Comparison of ENCODE assay signal across 15 mouse cellular contexts in genomic region chr8:85557601-85557986, GRCm38 (mm10). TPM values are rescaled to one million over a fixed set of nuclear protein-coding genes. Genes with fewer than 3 reads are reported as not detected.
DNase-seq lines count a peak whose midpoint lies in the region; ATAC-seq and TF ChIP-seq lines count a peak whose summit lies in the region.
"Had no signal": no experiment of that assay in that cellular context is flagged by ENCODE, and none has a peak within 500 bp of the region (broad histone marks: within the 10 kb centered on the region; RNA-seq: fewer than 3 reads in every experiment).

No protein-coding gene starts in this region.

- DNase-seq in embryonic facial prominence, embryonic 11.5 days (ENCODE audit: low spot score) = peak; percentile 69
- DNase-seq in embryonic facial prominence, embryonic 10.5 days (ENCODE audit: low spot score) = no peak
- peak; percentile 27 for DNase-seq in lung, postnatal 0 days (ENCODE audit: low spot score)
- no peak for DNase-seq in lung, postnatal 4 days
- peak; percentile 44 for DNase-seq in c-Kit-positive CD71-positive TER-119-negative erythroid progenitor cells, embryonic 14.5 days (ENCODE audit: low read depth)
- DNase-seq in retina, postnatal 1 day = no peak
- no peak for DNase-seq in thymus, adult 18-20 months
- DNase-seq: adrenal gland, postnatal 25 days; cerebellum, postnatal 14 days; kidney, postnatal 36 days had no signal

- H3K9me3 ChIP-seq in embryonic facial prominence, embryonic 11.5 days (replicated peaks; ENCODE audit: control insufficient read depth, low read length) = no peaks in the 10 kb centered on the region
- H3K9me3 ChIP-seq in embryonic facial prominence, embryonic 10.5 days = no peaks in the 10 kb centered on the region
- no peaks in the 10 kb centered on the region for H3K9me3 ChIP-seq in lung, postnatal 0 days (ENCODE audit: low read length)
- H3K9me3 ChIP-seq: forebrain, embryonic 10.5 days had no signal

- H3K36me3 ChIP-seq in embryonic facial prominence, embryonic 11.5 days (replicated peaks; ENCODE audit: control insufficient read depth, insufficient read depth, low read depth, low read length) = peaks cover 4% of the 10 kb centered on the region; the same call in 1 of the 2 replicates
- H3K36me3 ChIP-seq in embryonic facial prominence, embryonic 10.5 days (replicated peaks) = peaks cover 7% of the 10 kb centered on the region
- H3K36me3 ChIP-seq in lung, postnatal 0 days (ENCODE audit: insufficient read depth, low read length) = no peaks in the 10 kb centered on the region
- peaks cover 8% of the 10 kb centered on the region for H3K36me3 ChIP-seq in myocyte (ENCODE audit: control insufficient read depth, insufficient read depth)

- H3K27ac ChIP-seq in embryonic facial prominence, embryonic 11.5 days (replicated peaks; ENCODE audit: low read depth, low read length) = no peak overlapping the region
- H3K27ac ChIP-seq in embryonic facial prominence, embryonic 10.5 days (replicated peaks) = no peak overlapping the region
- H3K27ac ChIP-seq in lung, postnatal 0 days (ENCODE audit: low read length) = no peak overlapping the region
- H3K27ac ChIP-seq: forebrain, embryonic 10.5 days; hindbrain, postnatal 0 days; liver, embryonic 14.5 days had no signal

- TF ChIP-seq CTCF in lung, postnatal 0 days (IDR thresholded peaks at IDR 0.05) = no peak

- H3K79me2 ChIP-seq in myocyte (ENCODE audit: control insufficient read depth, insufficient read depth) = peaks cover 21% of the 10 kb centered on the region

- no peak for TF ChIP-seq EP300 in lung, postnatal 0 days (IDR thresholded peaks at IDR 0.05)

- WGBS in embryonic facial prominence, embryonic 11.5 days = 47% methylated on average over 3 of the region's 3 CpGs
- WGBS in embryonic facial prominence, embryonic 10.5 days = 60% methylated on average over 3 of the region's 3 CpGs
- WGBS in lung, postnatal 0 days = 51% methylated on average over 3 of the region's 3 CpGs

- no peak overlapping the region for H3ac ChIP-seq in myocyte (ENCODE audit: control insufficient read depth, insufficient read length)

- H3K4me1 ChIP-seq in embryonic facial prominence, embryonic 11.5 days (ENCODE audit: control insufficient read depth, insufficient read depth, low read length) = no peaks in the 10 kb centered on the region; the same call in 1 of the 2 replicates
- peaks cover 25% of the 10 kb centered on the region; the same call in 1 of the 2 replicates for H3K4me1 ChIP-seq in embryonic facial prominence, embryonic 10.5 days
- no peaks in the 10 kb centered on the region for H3K4me1 ChIP-seq in lung, postnatal 0 days (ENCODE audit: insufficient read depth, low read depth, low read length)

- no peak overlapping the region for H3K4me3 ChIP-seq in embryonic facial prominence, embryonic 11.5 days (ENCODE audit: low read depth, low read length)
- H3K4me3 ChIP-seq in embryonic facial prominence, embryonic 10.5 days = no peak overlapping the region
- no peak overlapping the region for H3K4me3 ChIP-seq in lung, postnatal 0 days (ENCODE audit: low read depth, low read length)
- no peak overlapping the region for H3K4me3 ChIP-seq in myocyte
- H3K4me3 ChIP-seq: forebrain, embryonic 10.5 days had no signal

- no peak for TF ChIP-seq POLR2A in myocyte (IDR thresholded peaks at IDR 0.05; ENCODE audit: insufficient read length, low read depth)

- no peak for ATAC-seq in embryonic facial prominence, embryonic 11.5 days (replicated peaks; ENCODE audit: insufficient number of reproducible peaks, low FRiP score, low TSS enrichment, low read depth)
- no peak for ATAC-seq in lung, postnatal 0 days
- ATAC-seq: hindbrain, postnatal 0 days; midbrain, embryonic 16.5 days had no signal

- H3K9ac ChIP-seq in embryonic facial prominence, embryonic 11.5 days (replicated peaks; ENCODE audit: low read length) = no peak overlapping the region
- H3K9ac ChIP-seq in lung, postnatal 0 days (replicated peaks; ENCODE audit: low read depth) = no peak overlapping the region
- H3K9ac ChIP-seq: liver, embryonic 14.5 days had no signal

- H3K4me2 ChIP-seq in embryonic facial prominence, embryonic 11.5 days (ENCODE audit: low read depth, low read length) = no peak overlapping the region
- H3K4me2 ChIP-seq in lung, postnatal 0 days (replicated peaks; ENCODE audit: low read depth, low read length) = no peak overlapping the region
- peak overlapping the region; percentile 88 for H3K4me2 ChIP-seq in myocyte (ENCODE audit: low read depth)

- H3K27me3 ChIP-seq in embryonic facial prominence, embryonic 11.5 days (ENCODE audit: control insufficient read depth, insufficient read depth, low read length) = no peaks in the 10 kb centered on the region
- H3K27me3 ChIP-seq in embryonic facial prominence, embryonic 10.5 days (replicated peaks; ENCODE audit: low read depth, poor library complexity, severe bottlenecking) = no peaks in the 10 kb centered on the region
- no peaks in the 10 kb centered on the region for H3K27me3 ChIP-seq in lung, postnatal 0 days (replicated peaks; ENCODE audit: insufficient read depth, low read length)
- no peaks in the 10 kb centered on the region for H3K27me3 ChIP-seq in myocyte (ENCODE audit: control insufficient read depth, insufficient read depth, insufficient read length)

TF ChIP-seq in myocyte, 11 proteins besides CTCF, POLR2A, EP300 and RAD21:
- TF ChIP-seq POLR2AphosphoS2 (IDR thresholded peaks at IDR 0.05; ENCODE audit: insufficient read length, low read depth) (no peak), USF1 (IDR thresholded peaks at IDR 0.05; ENCODE audit: low read depth) (no peak), CEBPB (IDR thresholded peaks at IDR 0.05; ENCODE audit: insufficient read depth, poor library complexity, severe bottlenecking) (no peak), MYOG (IDR thresholded peaks at IDR 0.05; ENCODE audit: control insufficient read depth in 1 of 3, insufficient read depth in 1 of 3, insufficient read length in 2 of 3, low read depth in 2 of 3) (no peak), TCF12 (IDR thresholded peaks at IDR 0.05; ENCODE audit: insufficient read depth, poor library complexity, severe bottlenecking) (no peak), E2F4 (IDR thresholded peaks at IDR 0.05; ENCODE audit: insufficient read depth) (no peak), TCF3 (IDR thresholded peaks at IDR 0.05; ENCODE audit: insufficient read length, low read depth) (no peak), SRF (IDR thresholded peaks at IDR 0.05; ENCODE audit: control insufficient read depth, insufficient read length, low read depth) (no peak), MAX (IDR thresholded peaks at IDR 0.05; ENCODE audit: low read depth) (no peak), MYOD1 (IDR thresholded peaks at IDR 0.05; ENCODE audit: control insufficient read depth in 1 of 3, insufficient read length in 2 of 3, low read depth in 2 of 3) (no peak), REST (IDR thresholded peaks at IDR 0.05; ENCODE audit: insufficient read depth, insufficient read length) (no peak)

RNA-seq across cellular contexts. Expression of gene Dnaja2, which starts 2.5 kb away (rescaled TPM):
- 207 and 209 TPM in 2 replicates for polyA plus RNA-seq in embryonic facial prominence, embryonic 11.5 days (2014; fragmentation: Nextera tagmentation; extraction: Ambion mirVana)
- 198 and 212 TPM in 2 replicates for polyA plus RNA-seq in embryonic facial prominence, embryonic 10.5 days (2016; fragmentation: Nextera tagmentation; extraction: Ambion mirVana)
- 95.7 and 107 TPM in 2 replicates for polyA plus RNA-seq in lung, postnatal 0 days (2015; fragmentation: Nextera tagmentation; extraction: Ambion mirVana)
- polyA plus RNA-seq in myocyte (2012; fragmentation: generic; extraction: Trizol) = 104 TPM

Comparison
In these comparisons a context has a peak if more than half of its experiments do, and no peak if none do; other contexts are left out.
1. DNase-seq: peak in embryonic facial prominence, embryonic 11.5 days (single experiment), lung, postnatal 0 days (single experiment) and c-Kit-positive CD71-positive TER-119-negative erythroid progenitor cells, embryonic 14.5 days (single experiment); none in embryonic facial prominence, embryonic 10.5 days (single experiment), lung, postnatal 4 days (0 of 2), retina, postnatal 1 day (single experiment) and thymus, adult 18-20 months (0 of 2).